Mouse (Mus musculus): ENCODE measurements around the gene Cyp4f17.
"Not testable (repeated sequence)": the region's sequence is repeated elsewhere in the genome, so short reads cannot be mapped to it uniquely, and the experiment has no call there.

DNA sequence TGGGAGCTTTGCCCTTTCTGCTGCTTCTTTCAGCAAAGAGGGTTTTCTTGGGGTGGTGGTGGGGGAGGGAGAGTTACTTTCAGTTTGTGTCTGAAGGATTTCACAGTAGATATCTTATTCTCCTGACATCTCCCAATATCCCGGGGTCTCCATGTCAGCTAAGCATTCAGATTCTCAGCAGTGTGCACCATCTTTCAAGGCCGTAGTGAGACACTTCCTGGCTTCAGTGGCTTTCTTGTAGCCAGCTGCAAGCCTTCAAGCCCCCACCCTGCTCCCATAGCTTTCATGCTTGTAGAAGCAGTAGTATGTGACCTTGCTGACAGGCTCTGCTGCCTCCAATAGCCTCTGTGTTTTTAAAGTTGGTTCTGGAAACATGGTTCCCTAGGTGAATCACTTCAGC, 67.4 kb downstream of the Cyp4f17 start:
- not testable (repeated sequence) for TF ChIP-seq CTCF, EP300 (IDR thresholded peaks at IDR 0.05; ENCODE audit: low read depth)
